Mouse (Mus musculus) forebrain, postnatal 0 days (tissue): ENCODE results near the gene Pam. TPM values are rescaled to one million over a fixed set of nuclear protein-coding genes. Genes with fewer than 3 reads are reported as not detected.

Experiments
- ATAC-seq: fragments of 200-750 bp; cut with Nextera tagmentation; 2 replicates; pipeline ENCODE4 v1.8.0; 2017; ENCODE audit warnings: mild to moderate bottlenecking, moderate library complexity
- DNase-seq: peaks from one replicate; pipeline ENCODE4 v3.0.0-alpha.2; 2015
- H3K27ac ChIP-seq: fragments of 300-500 bp; sonication (generic); 2 replicates; pipeline ENCODE4 v1.5.1; 2014; ENCODE audit warnings: low read depth, mild to moderate bottlenecking, antibody characterized with exemption, low read length, moderate library complexity, mixed read lengths
- H3K27me3 ChIP-seq: fragments of 300-500 bp; sonication (generic); 2 replicates; pipeline ENCODE4 v1.6.1; 2014; ENCODE audit warnings: mild to moderate bottlenecking, low read length, mixed read lengths; ENCODE audit not compliant: insufficient read depth
- H3K36me3 ChIP-seq: fragments of 300-500 bp; sonication (generic); 2 replicates; pipeline ENCODE4 v1.6.1; 2014; ENCODE audit warnings: mild to moderate bottlenecking, moderate library complexity; ENCODE audit not compliant: insufficient read depth
- H3K4me1 ChIP-seq: fragments of 300-500 bp; sonication (generic); 2 replicates; pipeline ENCODE4 v1.6.1; 2014; ENCODE audit warnings: antibody characterized with exemption; ENCODE audit not compliant: insufficient read depth
- H3K4me2 ChIP-seq: fragments of 300-500 bp; sonication (generic); 2 replicates; pipeline ENCODE4 v1.6.1; 2014; ENCODE audit warnings: low read depth, mild to moderate bottlenecking, moderate library complexity
- H3K4me3 ChIP-seq: fragments of 300-500 bp; sonication (generic); 2 replicates; pipeline ENCODE4 v1.5.1; 2014; ENCODE audit warnings: low read depth, low read length, mixed read lengths
- H3K9ac ChIP-seq: fragments of 300-500 bp; sonication (generic); 2 replicates; pipeline ENCODE4 v1.6.1; 2014; ENCODE audit warnings: mild to moderate bottlenecking
- H3K9me3 ChIP-seq: fragments of 300-500 bp; sonication (generic); 2 replicates; pipeline ENCODE4 v1.6.1; 2016; ENCODE audit warnings: low read length
- CTCF ChIP-seq: sonication (generic); IDR thresholded peaks from 2 replicates; pipeline ENCODE4 v1.5.1; 2016; ENCODE audit warnings: antibody characterized with exemption, control low read depth, low read depth
- WGBS: fragments of 180-500 bp; shearing (Covaris S2); extraction: QIAGEN DNeasy Blood & Tissue Kit; methylation state at CpG from one replicate; pipeline ENCODE4 v1.1.7; 2014; 5-methylcytosine and 5-hydroxymethylcytosine counted together
- polyA plus RNA-seq: library from polyadenylated mRNA; unstranded; fragments of >200 nt; fragmentation: Nextera tagmentation; extraction: Ambion mirVana; gene quantifications from 2 replicates; pipeline ENCODE4 v1.2.1, GENCODE M21; 2015
- total RNA-seq: library from RNA; depleted of rRNA; stranded (reverse); fragments of >200 nt; gene quantifications from 2 replicates; pipeline ENCODE4 v1.2.3, GENCODE M21; 2014

Gene Pam
- total and polyA plus RNA-seq, 2 experiments from 2014 or later = 43.7 to 93.3 TPM

- ATAC-seq = no peak
- Histone ChIP-seq H3K4me1 (no peaks in the 10 kb centered on the region), H3K4me3 (no peak overlapping the region), H3K27me3 (no peaks in the 10 kb centered on the region), H3K27ac (no peak overlapping the region), H3K9me3 (no peaks in the 10 kb centered on the region), H3K4me2 (no peak overlapping the region), H3K36me3 (no peaks in the 10 kb centered on the region), H3K9ac (no peak overlapping the region)
- 70% methylated on average over 5 of the region's 5 CpGs for WGBS
- DNase-seq = no peak
- no peak for TF ChIP-seq CTCF
These were observed 185.9 kb downstream of the Pam start for GRCm38 (mm10) chr1:97909561-97909960.

DNA sequence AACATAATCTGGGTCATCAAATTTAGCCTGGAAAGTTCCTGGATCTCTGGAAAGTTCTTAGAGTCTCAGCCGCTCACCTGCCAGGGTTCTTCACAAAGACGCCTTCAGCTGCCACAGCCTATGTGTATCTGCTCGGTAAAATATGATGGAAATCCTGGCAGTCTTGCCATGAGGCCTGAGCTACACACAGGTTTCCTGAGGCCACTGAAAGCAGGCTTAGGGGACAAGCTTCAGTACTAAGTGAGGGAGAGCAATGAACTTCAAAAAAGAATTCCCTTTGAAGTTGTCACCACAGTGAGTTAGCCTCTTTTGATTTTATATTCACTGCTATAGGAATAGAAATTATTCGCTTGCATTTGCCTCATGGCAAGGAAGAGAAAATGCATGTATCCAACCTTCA, 186.7 kb downstream of the Pam start:
- WGBS = 91% methylated on average over 4 of the region's 4 CpGs
- H3K4me3 ChIP-seq = no peak overlapping the region
- DNase-seq (no peak), ATAC-seq (no peak)
- TF ChIP-seq CTCF = no peak
- no peaks in the 10 kb centered on the region for H3K4me1 ChIP-seq
- H3K9me3 ChIP-seq = no peaks in the 10 kb centered on the region
- H3K27me3 ChIP-seq = no peaks in the 10 kb centered on the region
- H3K27ac ChIP-seq = no peak overlapping the region
- no peaks in the 10 kb centered on the region for H3K36me3 ChIP-seq
- no peak overlapping the region for H3K9ac ChIP-seq
- H3K4me2 ChIP-seq = no peak overlapping the region

GRCm38 (mm10) chr1:97903912-97904460, 191.5 kb downstream of the Pam start:
- Histone ChIP-seq H3K4me2 (no peak overlapping the region), H3K4me3 (no peak overlapping the region), H3K36me3 (no peaks in the 10 kb centered on the region), H3K27ac (no peak overlapping the region), H3K9me3 (no peaks in the 10 kb centered on the region), H3K27me3 (no peaks in the 10 kb centered on the region), H3K9ac (no peak overlapping the region), H3K4me1 (no peaks in the 10 kb centered on the region)
- WGBS = 90% methylated on average over 7 of the region's 7 CpGs
- ATAC-seq (no peak), DNase-seq (no peak)
- TF ChIP-seq CTCF = no peak

DNA sequence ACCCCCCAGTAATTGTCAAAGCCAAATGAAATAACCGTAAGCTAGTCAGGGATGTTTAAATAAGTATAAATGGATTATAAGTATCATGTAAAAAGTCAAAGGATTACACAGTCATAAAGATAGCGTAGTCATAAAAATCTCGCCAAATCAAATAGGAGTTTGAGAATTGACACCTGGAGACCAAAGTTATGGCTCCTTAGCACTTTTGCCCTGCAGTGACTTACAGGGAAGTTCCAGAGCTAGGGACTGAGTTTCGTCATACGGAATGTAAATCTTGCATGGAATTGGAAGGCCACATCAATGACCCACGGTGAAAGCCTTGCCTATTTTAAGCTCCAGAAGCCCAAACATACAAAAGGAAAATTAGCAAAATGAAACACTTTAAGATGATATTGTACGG, 192.6 kb downstream of the Pam start:
- Histone ChIP-seq H3K27ac (no peak overlapping the region), H3K4me3 (no peak overlapping the region), H3K9me3 (no peaks in the 10 kb centered on the region), H3K9ac (no peak overlapping the region), H3K4me1 (no peaks in the 10 kb centered on the region), H3K36me3 (no peaks in the 10 kb centered on the region), H3K4me2 (no peak overlapping the region), H3K27me3 (no peaks in the 10 kb centered on the region)
- DNase-seq = no peak
- WGBS = 94% methylated on average over 7 of the region's 7 CpGs
- TF ChIP-seq CTCF = no peak
- ATAC-seq = no peak

- Histone ChIP-seq H3K36me3 (no peaks in the 10 kb centered on the region), H3K4me2 (no peak overlapping the region), H3K9me3 (no peaks in the 10 kb centered on the region), H3K27ac (no peak overlapping the region), H3K9ac (no peak overlapping the region), H3K4me1 (no peaks in the 10 kb centered on the region), H3K27me3 (no peaks in the 10 kb centered on the region), H3K4me3 (no peak overlapping the region)
- WGBS = 42% methylated on average over 7 of the region's 7 CpGs
- no peak for TF ChIP-seq CTCF
- ATAC-seq (peak; percentile 74; the same call in 1 of the 2 replicates), DNase-seq (no peak)
These were observed 194.8 kb downstream of the Pam start for GRCm38 (mm10) chr1:97900559-97901153.

DNA sequence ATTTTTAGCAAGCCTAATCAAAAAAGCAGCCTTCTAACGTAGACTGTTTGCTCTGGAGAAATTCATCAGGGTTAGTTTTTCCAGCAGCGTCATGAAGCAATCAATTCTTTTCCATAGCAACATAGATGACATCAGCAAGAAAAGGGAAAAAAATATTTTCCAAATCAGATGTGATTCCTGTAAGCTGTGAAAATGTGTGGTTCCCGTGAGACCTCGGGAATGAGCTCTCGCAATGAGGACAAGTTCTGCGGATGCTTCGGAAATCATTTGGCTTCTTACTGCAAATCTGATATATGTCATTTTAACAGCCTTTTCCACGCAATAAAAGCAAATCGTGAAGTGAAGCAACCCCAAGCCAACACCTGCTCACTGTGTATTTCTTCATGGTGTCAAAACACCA, 207.9 kb downstream of the Pam start:
- H3K4me3 ChIP-seq = no peak overlapping the region
- ATAC-seq (peak; percentile 50), DNase-seq (peak; percentile 27)
- 67% methylated on average over 9 of the region's 9 CpGs for WGBS
- H3K9ac ChIP-seq = no peak overlapping the region
- no peak overlapping the region for H3K27ac ChIP-seq
- H3K27me3 ChIP-seq = no peaks in the 10 kb centered on the region
- H3K9me3 ChIP-seq = no peaks in the 10 kb centered on the region
- TF ChIP-seq CTCF = no peak
- H3K36me3 ChIP-seq = peaks cover 2% of the 10 kb centered on the region; the same call in 1 of the 2 replicates
- no peaks in the 10 kb centered on the region for H3K4me1 ChIP-seq
- no peak overlapping the region for H3K4me2 ChIP-seq

GRCm38 (mm10) chr1:97883498-97883897, 211.9 kb downstream of the Pam start:
- 76% methylated on average over 7 of the region's 7 CpGs for WGBS
- no peak overlapping the region for H3K4me2 ChIP-seq
- H3K9me3 ChIP-seq = no peaks in the 10 kb centered on the region
- H3K36me3 ChIP-seq = peaks cover 2% of the 10 kb centered on the region
- H3K4me1 ChIP-seq = no peaks in the 10 kb centered on the region
- no peak overlapping the region for H3K4me3 ChIP-seq
- no peaks in the 10 kb centered on the region for H3K27me3 ChIP-seq
- ATAC-seq (no peak), DNase-seq (no peak)
- no peak overlapping the region for H3K9ac ChIP-seq
- no peak overlapping the region for H3K27ac ChIP-seq
- no peak for TF ChIP-seq CTCF
